Mouse (Mus musculus) left cerebral cortex, adult 11 months (tissue): Measurements from ENCODE around the gene Vps41.

Experiments
- DNase-seq: peaks from one replicate; pipeline ENCODE4 v3.0.0; 2022; ENCODE audit warnings: low spot score

The Vps41 gene

DNA sequence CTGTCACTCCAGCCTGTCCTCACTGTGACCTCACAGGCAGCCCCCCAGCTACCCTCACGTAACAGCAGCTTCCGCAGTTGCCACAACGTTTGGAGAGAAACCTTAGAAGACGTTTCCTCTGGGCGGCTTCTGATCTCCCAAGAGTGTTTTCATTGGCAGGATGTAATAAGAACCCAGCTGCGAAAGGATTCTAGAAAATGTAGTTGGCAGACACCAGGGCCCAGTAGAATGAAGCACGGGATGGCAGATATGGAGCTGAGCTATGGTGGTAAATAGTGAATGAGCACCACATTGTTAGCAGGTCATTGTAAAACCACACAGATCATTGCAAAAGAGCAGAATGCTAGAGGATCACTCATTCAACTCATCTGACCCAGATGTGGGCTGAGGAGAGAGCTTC lies 158.2 kb downstream of the Vps41 start:
- no peak for DNase-seq

- peak; percentile 36 for DNase-seq
Observed at GRCm38 (mm10) chr13:18892910-18893309, 175.8 kb downstream of the Vps41 start.

DNA sequence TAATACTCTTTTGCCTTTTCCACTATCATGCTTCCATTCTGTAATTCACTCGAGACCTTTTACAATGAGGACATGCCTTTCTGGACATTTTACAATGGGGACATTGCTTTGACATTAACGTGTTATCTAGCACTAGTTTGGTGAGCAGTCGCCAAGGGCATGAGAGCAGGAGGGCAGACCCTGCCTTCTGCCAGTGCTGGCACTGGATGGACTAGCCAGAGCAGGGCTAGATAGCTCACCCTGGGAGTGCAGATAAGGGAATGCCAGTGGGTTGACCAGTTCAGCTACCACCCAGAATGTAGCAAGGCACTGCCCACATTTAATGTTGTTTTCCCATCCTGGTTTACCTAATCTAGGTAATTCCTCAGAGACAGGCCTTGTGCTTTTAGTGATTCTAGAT lies 179.7 kb downstream of the Vps41 start:
- DNase-seq: no peak

DNA sequence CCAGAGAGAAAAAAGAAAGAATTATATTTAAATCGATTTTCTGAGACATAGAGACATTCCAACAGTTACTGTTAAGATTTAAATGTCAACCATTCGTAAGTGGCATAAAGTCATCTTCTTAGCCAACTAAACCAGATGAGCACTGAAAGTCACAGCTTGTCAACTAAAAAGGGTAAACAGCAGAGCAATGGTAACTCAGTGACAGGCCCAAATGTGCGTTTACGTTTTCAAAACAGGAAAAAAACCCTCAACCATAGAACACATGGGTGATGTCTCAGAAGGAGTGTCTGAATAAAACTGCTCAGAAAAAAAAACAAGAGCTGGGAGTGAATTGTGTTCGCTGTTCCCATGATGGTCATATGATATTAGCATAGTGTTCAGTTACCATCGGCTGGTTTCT lies 186.5 kb downstream of the Vps41 start:
- DNase-seq: no peak

- peak; percentile 3 for DNase-seq
Observed at GRCm38 (mm10) chr13:18914774-18915173, 197.7 kb downstream of the Vps41 start.
